ENCODE assay signal across 16 mouse cellular contexts in the genomic region with DNA sequence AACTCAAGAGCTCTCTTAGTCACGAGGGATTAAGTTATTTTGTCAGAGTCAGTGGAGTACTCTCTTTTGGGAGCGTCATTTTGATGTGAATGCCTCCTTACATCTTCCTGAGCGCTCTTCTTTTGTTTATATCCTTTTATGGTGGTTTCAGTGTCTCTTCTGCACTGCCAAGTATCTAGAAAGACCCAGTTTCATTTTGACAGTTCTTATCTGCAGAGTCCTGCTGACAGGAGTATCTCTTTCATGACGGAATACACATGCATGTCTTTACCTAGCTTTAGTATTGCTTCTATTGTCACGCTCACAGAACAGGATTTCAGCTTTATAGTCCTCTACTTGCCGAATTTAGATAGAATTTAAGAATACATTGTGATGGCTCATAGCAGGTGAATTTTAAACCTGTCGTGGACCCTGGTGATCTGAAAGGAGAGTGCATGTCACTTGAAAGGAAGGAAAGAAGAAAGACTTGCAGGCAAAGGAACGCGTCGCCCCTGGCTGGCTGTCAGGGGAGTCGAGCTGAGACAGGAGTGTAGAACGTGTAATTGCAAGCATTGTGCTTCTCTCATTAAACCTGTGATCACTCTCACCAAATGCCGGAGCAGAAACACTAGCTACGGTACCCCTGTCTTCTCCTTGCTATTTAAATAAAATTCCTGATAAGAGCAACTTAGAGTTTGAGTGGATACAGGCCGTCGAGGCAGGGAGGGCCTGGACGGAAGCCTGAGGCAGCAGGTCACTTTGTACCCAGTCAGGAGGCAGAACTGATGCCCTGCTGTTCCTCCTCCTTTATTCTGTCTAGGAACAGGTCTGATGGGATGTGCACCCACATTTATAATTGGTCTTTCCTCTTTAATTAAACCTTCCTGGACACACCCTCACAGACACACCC.
DNase-seq lines count a peak whose midpoint lies in the region; ATAC-seq and TF ChIP-seq lines count a peak whose summit lies in the region.
"Had no signal": no experiment of that assay in that cellular context is flagged by ENCODE, and none has a peak within 500 bp of the region (broad histone marks: within the 10 kb centered on the region; RNA-seq: fewer than 3 reads in every experiment).

No protein-coding gene starts in this region.

- no peak for DNase-seq in frontal cortex, postnatal 14 days (ENCODE audit: low spot score in 2 of 2)
- DNase-seq in liver, embryonic 11.5 days (ENCODE audit: low spot score), result no peak
- DNase-seq in liver, result no peak
- no peak for DNase-seq in urinary bladder, postnatal 14 days (ENCODE audit: low spot score)
- DNase-seq in embryo, embryonic 10 days (ENCODE audit: low spot score), result no peak
- DNase-seq: B cell, adult 2 months; cerebellum, adult 2 months; gastrocnemius, postnatal 10 days; lung, adult 2 months; thymus, adult 2 months had no signal

- WGBS in liver, embryonic 11.5 days, result 69% methylated on average over 17 of the region's 17 CpGs
- WGBS in small intestine, adult 2 months, result 81% methylated on average over 17 of the region's 17 CpGs

- peaks cover 5% of the 10 kb centered on the region for H3K4me1 ChIP-seq in liver, embryonic 11.5 days (replicated peaks; ENCODE audit: control insufficient read depth, insufficient read depth, low read length)
- no peaks in the 10 kb centered on the region for H3K4me1 ChIP-seq in small intestine, adult 2 months (ENCODE audit: control insufficient read depth, insufficient read depth, insufficient read length, low read length)
- H3K4me1 ChIP-seq: neural tube, embryonic 13.5 days had no signal

- H3K36me3 ChIP-seq in liver, embryonic 11.5 days (ENCODE audit: control insufficient read depth, insufficient read depth, low read length), result no peaks in the 10 kb centered on the region; the same call in 1 of the 2 replicates
- no peaks in the 10 kb centered on the region for H3K36me3 ChIP-seq in small intestine, adult 2 months (ENCODE audit: control insufficient read depth, insufficient read depth, low read length)
- H3K36me3 ChIP-seq: neural tube, embryonic 13.5 days had no signal

- no peak overlapping the region for H3K9ac ChIP-seq in liver, embryonic 11.5 days (ENCODE audit: low read depth, low read length)
- H3K9ac ChIP-seq: neural tube, embryonic 13.5 days had no signal

- H3K4me3 ChIP-seq in liver, embryonic 11.5 days (ENCODE audit: low read depth, low read length), result no peak overlapping the region
- H3K4me3 ChIP-seq in small intestine, adult 2 months (ENCODE audit: low read depth, low read length), result no peak overlapping the region
- H3K4me3 ChIP-seq: neural tube, embryonic 13.5 days had no signal

- no peaks in the 10 kb centered on the region for H3K9me3 ChIP-seq in liver, embryonic 11.5 days (ENCODE audit: control insufficient read depth, low read length)
- H3K9me3 ChIP-seq: megakaryocyte, embryonic 14.5 days; neural tube, embryonic 13.5 days had no signal

- no peaks in the 10 kb centered on the region for H3K27me3 ChIP-seq in liver, embryonic 11.5 days (replicated peaks; ENCODE audit: control insufficient read depth, insufficient read depth, low read length)
- H3K27me3 ChIP-seq in small intestine, adult 2 months (ENCODE audit: control insufficient read depth, insufficient read depth, low read length), result no peaks in the 10 kb centered on the region
- H3K27me3 ChIP-seq: megakaryocyte, embryonic 14.5 days; neural tube, embryonic 13.5 days had no signal

- no peak overlapping the region for H3K4me2 ChIP-seq in liver, embryonic 11.5 days
- H3K4me2 ChIP-seq: neural tube, embryonic 13.5 days had no signal

- TF ChIP-seq CTCF in small intestine, adult 2 months (IDR thresholded peaks at IDR 0.05; ENCODE audit: extremely low read depth, insufficient read length, insufficient replicate concordance, low read depth, low read length), result no peak

- no peak overlapping the region for H3K27ac ChIP-seq in liver, embryonic 11.5 days (ENCODE audit: low read depth, low read length)
- peak overlapping the region; percentile 52; the same call in 1 of the 2 replicates for H3K27ac ChIP-seq in small intestine, adult 2 months (ENCODE audit: insufficient read depth, low read depth, low read length)
- H3K27ac ChIP-seq: kidney, postnatal 0 days; neural tube, embryonic 13.5 days had no signal

- peak; percentile 25; the same call in 1 of the 2 replicates for ATAC-seq in frontal cortex, adult (ENCODE audit: low TSS enrichment)
- peak; percentile 64 for ATAC-seq in liver, embryonic 11.5 days (replicated peaks; ENCODE audit: low FRiP score)
- ATAC-seq in inflammation-experienced regulatory T-cells, adult 6 months, result peak; percentile 81

- no peak for TF ChIP-seq POLR2A in small intestine, adult 2 months (IDR thresholded peaks at IDR 0.05; ENCODE audit: low read depth, low read length)

Comparison
In these comparisons a context has a peak if more than half of its experiments do, and no peak if none do; other contexts are left out.
1. ATAC-seq: peak in every context shown above with its lines; median percentile 81 in inflammation-experienced regulatory T-cells, adult 6 months; 64 in liver, embryonic 11.5 days; 25 in frontal cortex, adult.